Mouse (Mus musculus): ENCODE results near the gene Got1.

GRCm38 (mm10) chr19:43505441-43505840, 19.0 kb downstream of the Got1 start:
- TF ChIP-seq CTCF (IDR thresholded peaks at IDR 0.05; ENCODE audit: extremely low read depth, insufficient read length, insufficient replicate concordance, low read depth, low read length) (no peak), POLR2A (IDR thresholded peaks at IDR 0.05; ENCODE audit: low read depth, low read length) (no peak)

All from small intestine, adult 2 months (tissue).